25 mouse cellular contexts compared by ENCODE assay signal in genomic region chr10:83910649-83911370, GRCm38 (mm10).
A peak's percentile ranks its signal among the peaks of the same experiment; 100 is the strongest.
DNase-seq lines count a peak whose midpoint lies in the region; ATAC-seq and TF ChIP-seq lines count a peak whose summit lies in the region.
"Had no signal": no experiment of that assay in that cellular context is flagged by ENCODE, and none has a peak within 500 bp of the region (broad histone marks: within the 10 kb centered on the region; RNA-seq: fewer than 3 reads in every experiment).

No protein-coding gene starts in this region.

- no peaks in the 10 kb centered on the region for H3K4me1 ChIP-seq in liver, adult 2 months (ENCODE audit: control insufficient read depth, insufficient read depth, low read length)
- H3K4me1 ChIP-seq in liver, embryonic 12.5 days: peaks cover 12% of the 10 kb centered on the region; the same call in 1 of the 2 replicates
- H3K4me1 ChIP-seq in embryonic fibroblast, embryonic 13.5 days (ENCODE audit: control insufficient read depth, insufficient read depth, low read length): peaks cover 11% of the 10 kb centered on the region

- no peak overlapping the region for H3K4me2 ChIP-seq in liver, embryonic 12.5 days
- H3K4me2 ChIP-seq: forebrain, embryonic 12.5 days; forebrain, embryonic 15.5 days; heart, embryonic 13.5 days; hindbrain, embryonic 14.5 days had no signal

- no peaks in the 10 kb centered on the region for H3K79me2 ChIP-seq in liver, adult 2 months (ENCODE audit: control insufficient read depth, insufficient read depth, low read length)

- no peak overlapping the region for H3K27ac ChIP-seq in liver, adult 2 months (replicated peaks; ENCODE audit: insufficient read depth, low read depth, low read length)
- H3K27ac ChIP-seq in liver, embryonic 12.5 days: no peak overlapping the region
- 0 out of 2 replicates have a peak overlapping the region, but pooled peaks have one; percentile 6 for H3K27ac ChIP-seq in embryonic fibroblast, embryonic 13.5 days (ENCODE audit: insufficient read depth, low read length)
- H3K27ac ChIP-seq: forebrain, embryonic 12.5 days; forebrain, embryonic 15.5 days; heart, adult 2 months; heart, embryonic 10.5 days; heart, embryonic 13.5 days; hindbrain, embryonic 14.5 days; hindbrain, postnatal 0 days had no signal

- no peaks in the 10 kb centered on the region for H3K36me3 ChIP-seq in liver, adult 2 months (ENCODE audit: control insufficient read depth, insufficient read depth, low read length)
- no peaks in the 10 kb centered on the region for H3K36me3 ChIP-seq in liver, embryonic 12.5 days
- H3K36me3 ChIP-seq in splenic B cell, adult 2 months (ENCODE audit: control insufficient read depth, insufficient read depth, low read length, poor library complexity, severe bottlenecking): no peaks in the 10 kb centered on the region
- H3K36me3 ChIP-seq: forebrain, embryonic 12.5 days; forebrain, embryonic 15.5 days; heart, embryonic 10.5 days; heart, embryonic 13.5 days had no signal

- no peak for ATAC-seq in liver, embryonic 12.5 days
- ATAC-seq in megakaryocyte progenitor cell, adult 5-6 weeks (replicated peaks; ENCODE audit: poor library complexity): peak; percentile 72
- ATAC-seq in erythroblast, adult 5-6 weeks (replicated peaks; ENCODE audit: low FRiP score, poor library complexity, severe bottlenecking): no peak
- ATAC-seq in CD4-positive, CD25-positive, alpha-beta regulatory T cell, adult 4 months: no peak
- ATAC-seq: forebrain, embryonic 15.5 days; hindbrain, postnatal 0 days; inflammation-experienced regulatory T-cells, adult 6 months had no signal

- peak; percentile 10 for DNase-seq in liver, adult 2 months (ENCODE audit: extremely low read depth, low read depth, low spot score)
- DNase-seq in splenic B cell, adult 2 months (ENCODE audit: low read depth, low spot score): peak; percentile 35
- DNase-seq in cerebellum, adult 8-10 months: no peak
- DNase-seq: adrenal gland, adult 2 months; adrenal gland, postnatal 14 days; cerebellum, adult 11 months; cerebellum, adult 2 months; cerebellum, postnatal 10 days; gastrocnemius, postnatal 25 days; heart, adult 2 months; heart, postnatal 14 days; heart, postnatal 4 days had no signal

- no peak overlapping the region for H3K9ac ChIP-seq in liver, adult 2 months (ENCODE audit: low read depth, low read length)
- H3K9ac ChIP-seq in liver, embryonic 12.5 days: no peak overlapping the region
- H3K9ac ChIP-seq: forebrain, embryonic 12.5 days; forebrain, embryonic 15.5 days; heart, embryonic 13.5 days; hindbrain, embryonic 14.5 days had no signal

- H3K9me3 ChIP-seq in liver, embryonic 12.5 days (replicated peaks): no peaks in the 10 kb centered on the region
- H3K9me3 ChIP-seq: forebrain, embryonic 12.5 days; forebrain, embryonic 15.5 days; heart, embryonic 10.5 days; heart, embryonic 13.5 days had no signal

- no peak overlapping the region for H3K4me3 ChIP-seq in liver, adult 2 months (ENCODE audit: insufficient read depth, low read depth, low read length)
- H3K4me3 ChIP-seq in liver, embryonic 12.5 days: no peak overlapping the region
- no peak overlapping the region for H3K4me3 ChIP-seq in embryonic fibroblast, embryonic 13.5 days (ENCODE audit: insufficient read depth, low read length)
- H3K4me3 ChIP-seq: erythroblast, embryonic 14.5 days; forebrain, embryonic 12.5 days; forebrain, embryonic 15.5 days; heart, adult 2 months; heart, embryonic 10.5 days; heart, embryonic 13.5 days had no signal

- H3K27me3 ChIP-seq in liver, adult 2 months (ENCODE audit: control insufficient read depth, insufficient read depth, low read length): no peaks in the 10 kb centered on the region
- no peaks in the 10 kb centered on the region for H3K27me3 ChIP-seq in liver, embryonic 12.5 days (replicated peaks)
- no peaks in the 10 kb centered on the region for H3K27me3 ChIP-seq in splenic B cell, adult 2 months (ENCODE audit: control insufficient read depth, insufficient read depth, low read length, poor library complexity, severe bottlenecking)
- H3K27me3 ChIP-seq: forebrain, embryonic 12.5 days; forebrain, embryonic 15.5 days; heart, embryonic 13.5 days had no signal

- no peak for TF ChIP-seq POLR2A in liver, adult 2 months (IDR thresholded peaks at IDR 0.05; ENCODE audit: extremely low read depth, insufficient read depth, low read length)
- no peak for TF ChIP-seq POLR2A in embryonic fibroblast, embryonic 13.5 days (IDR thresholded peaks at IDR 0.05; ENCODE audit: low read depth, low read length)

- WGBS in liver, adult 2 months: 88% methylated on average over 10 of the region's 10 CpGs
- 68% methylated on average over 10 of the region's 10 CpGs for WGBS in liver, embryonic 12.5 days (ENCODE audit: insufficient replicate concordance)

- no peak for TF ChIP-seq CTCF in liver, adult 2 months (IDR thresholded peaks at IDR 0.05; ENCODE audit: low read depth, low read length)
- no peak for TF ChIP-seq CTCF in embryonic fibroblast, embryonic 13.5 days (IDR thresholded peaks at IDR 0.05; ENCODE audit: borderline replicate concordance, insufficient read depth, low read length)
